Mouse (Mus musculus): Measurements from ENCODE around the gene Olfr94.
"Not testable (repeated sequence)": the region's sequence is repeated elsewhere in the genome, so short reads cannot be mapped to it uniquely, and the experiment has no call there.

Olfr94 gene

GRCm38 (mm10) chr17:37200894-37201293 is at the start of gene Olfr94:
Olfr94 (minus strand) TSS chr17:37200994.
- no peak for DNase-seq (ENCODE audit: low spot score)

- DNase-seq (ENCODE audit: low spot score) = peak; percentile 42
Measured at GRCm38 (mm10) chr17:37250544-37250943, 49.8 kb upstream of the Olfr94 start.

- no peak for DNase-seq (ENCODE audit: low spot score)
Measured at GRCm38 (mm10) chr17:37249460-37249859, 48.7 kb upstream of the Olfr94 start.

- peak; percentile 39 for DNase-seq (ENCODE audit: low spot score)
Measured at GRCm38 (mm10) chr17:37246715-37247114, 45.9 kb upstream of the Olfr94 start.

- no peak for DNase-seq (ENCODE audit: low spot score)
Measured at GRCm38 (mm10) chr17:37242198-37242597, 41.4 kb upstream of the Olfr94 start.

- not testable (repeated sequence) for DNase-seq (ENCODE audit: low spot score)
Measured at GRCm38 (mm10) chr17:37237230-37237629, 36.4 kb upstream of the Olfr94 start, which contains the start of gene Olfr97. Olfr97 (minus strand) TSS chr17:37237330.

- peak; percentile 24 for DNase-seq (ENCODE audit: low spot score)
Measured at GRCm38 (mm10) chr17:37221879-37222278, 21.1 kb upstream of the Olfr94 start.

GRCm38 (mm10) chr17:37219846-37220245 is 19.1 kb upstream of the Olfr94 start, which contains the start of gene Olfr96:
Olfr96 (plus strand) TSS chr17:37220146.
- DNase-seq (ENCODE audit: low spot score) = no peak

GRCm38 (mm10) chr17:37218486-37218885 is 17.7 kb upstream of the Olfr94 start:
- no peak for DNase-seq (ENCODE audit: low spot score)

GRCm38 (mm10) chr17:37213018-37213417 is 12.2 kb upstream of the Olfr94 start, which contains the start of gene Olfr95:
Olfr95 (minus strand) TSS chr17:37213118.
- no peak for DNase-seq (ENCODE audit: low spot score)

GRCm38 (mm10) chr17:37210884-37211768 is 10.3 kb upstream of the Olfr94 start:
- peak; percentile 42 for DNase-seq (ENCODE audit: low spot score)

- no peak for DNase-seq (ENCODE audit: low spot score)
Measured at GRCm38 (mm10) chr17:37203917-37204236, 3.1 kb upstream of the Olfr94 start.

GRCm38 (mm10) chr17:37203206-37203916 is 2.6 kb upstream of the Olfr94 start:
- DNase-seq (ENCODE audit: low spot score) = peak; percentile 93

GRCm38 (mm10) chr17:37196845-37197724 is 3.7 kb downstream of the Olfr94 start:
- DNase-seq (ENCODE audit: low spot score) = peak; percentile 79

GRCm38 (mm10) chr17:37194782-37195181 is 6.0 kb downstream of the Olfr94 start:
- DNase-seq (ENCODE audit: low spot score) = no peak

GRCm38 (mm10) chr17:37193656-37194055 is 7.1 kb downstream of the Olfr94 start, which contains the start of gene Ubd:
Ubd (plus strand) TSS chr17:37193892.
- no peak for DNase-seq (ENCODE audit: low spot score)

GRCm38 (mm10) chr17:37193032-37193431 is 7.8 kb downstream of the Olfr94 start:
- no peak for DNase-seq (ENCODE audit: low spot score)

- DNase-seq (ENCODE audit: low spot score) = peak; percentile 58
Measured at GRCm38 (mm10) chr17:37190711-37191110, 10.1 kb downstream of the Olfr94 start.

- no peak for DNase-seq (ENCODE audit: low spot score)
Measured at GRCm38 (mm10) chr17:37185474-37185873, 15.3 kb downstream of the Olfr94 start.

- DNase-seq (ENCODE audit: low spot score) = no peak
Measured at GRCm38 (mm10) chr17:37161394-37161793, 39.4 kb downstream of the Olfr94 start, which contains the start of gene Olfr93. Olfr93 (minus strand) TSS chr17:37161494.

All from embryo, embryonic 10 days (tissue).